Mouse (Mus musculus): ENCODE measurements around the gene Trpm3.

DNA sequence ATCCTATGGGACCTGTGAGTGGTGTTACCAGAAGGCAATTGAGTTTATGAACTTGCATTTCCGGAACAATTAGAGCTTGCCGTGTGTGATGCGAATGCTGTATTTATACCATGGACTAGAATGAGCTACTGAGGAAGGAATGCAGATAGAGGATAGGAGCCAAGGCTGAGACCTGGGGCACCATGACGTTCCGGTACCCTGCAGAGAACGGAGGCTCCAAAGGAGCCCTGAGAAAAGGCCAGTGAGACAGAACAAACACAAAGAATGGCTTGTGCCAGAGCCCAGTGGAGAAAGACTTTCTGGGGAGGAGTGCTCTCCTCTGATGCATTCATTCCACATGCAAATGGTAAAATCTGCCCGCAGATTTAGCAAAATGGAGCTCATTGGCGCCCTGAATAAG, 682.9 kb downstream of the Trpm3 start:
- TF ChIP-seq CTCF (IDR thresholded peaks at IDR 0.05) (no peak), EP300 (IDR thresholded peaks at IDR 0.05) (no peak)

All from lung, postnatal 0 days (tissue).